Mouse (Mus musculus) mature B cell (primary cell): ENCODE measurements at regions not wholly inside any gene's neighbourhood (a gene's known extent, or its start where the extent isn't known, plus 50 kb on each side); places are given as distances from the start of the nearest gene placed in this dataset.

Source experiments
- in situ Hi-C: fragments of 300-500 bp; cut with MboI; formaldehyde crosslinking; loops from 2 replicates; pipeline ENCODE4 v1.14.3; 2019

GRCm38 (mm10) chr2:101206637-101207036, 417.9 kb upstream of the Rag2 start:
- in situ Hi-C loops, result no loop called here

DNA sequence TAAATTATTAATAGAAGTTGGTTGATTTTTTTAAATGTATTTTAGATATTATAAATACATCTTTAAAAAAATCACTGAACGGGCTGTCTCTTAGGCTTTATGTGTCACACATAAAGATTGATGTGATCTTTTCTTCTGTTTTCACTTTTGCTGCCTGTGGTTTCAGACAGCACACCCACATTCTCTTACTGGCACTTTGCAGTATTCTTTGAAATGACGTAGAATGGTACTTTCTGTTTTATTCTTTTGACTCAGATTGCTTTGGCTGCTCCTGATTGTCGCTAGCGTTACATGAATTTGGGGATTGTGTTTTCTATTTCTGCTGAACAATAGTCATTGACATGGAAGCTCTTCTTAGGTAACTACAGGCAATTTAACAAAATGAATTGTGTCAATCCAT, 415.4 kb upstream of the Rag2 start:
- in situ Hi-C loops, result no loop called here

- in situ Hi-C loops, result no loop called here
Observed at GRCm38 (mm10) chr2:101220759-101221158, 403.8 kb upstream of the Rag2 start.

- in situ Hi-C loops, result no loop called here
Observed at GRCm38 (mm10) chr2:101242983-101243382, 381.5 kb upstream of the Rag2 start.

DNA sequence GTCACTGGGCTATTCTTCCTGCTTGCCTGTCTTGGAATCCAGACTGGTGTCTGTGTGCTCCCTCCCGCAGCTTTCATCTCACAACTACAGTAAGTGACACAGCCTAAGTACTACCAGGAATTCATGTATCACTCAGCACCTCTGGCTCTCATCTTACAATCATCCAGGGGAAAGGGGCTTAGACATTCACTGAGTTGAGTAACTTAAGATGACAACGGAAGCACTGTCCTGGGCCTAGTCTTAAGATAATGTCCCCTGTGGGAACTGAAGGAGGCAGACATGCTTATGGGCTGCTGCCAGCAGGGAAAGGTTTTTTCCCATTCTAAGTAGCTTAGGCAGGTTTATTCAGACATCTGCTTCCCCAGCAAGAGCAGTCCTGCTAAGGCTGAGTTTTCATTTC, 377.4 kb upstream of the Rag2 start:
- in situ Hi-C loops, result no loop called here

- in situ Hi-C loops, result no loop called here
Observed at GRCm38 (mm10) chr2:101252228-101252627, 372.3 kb upstream of the Rag2 start.

GRCm38 (mm10) chr2:101256464-101256863, 368.1 kb upstream of the Rag2 start:
- in situ Hi-C loops, result no loop called here

- in situ Hi-C loops, result no loop called here
Observed at GRCm38 (mm10) chr2:101263934-101264333, 360.6 kb upstream of the Rag2 start.

DNA sequence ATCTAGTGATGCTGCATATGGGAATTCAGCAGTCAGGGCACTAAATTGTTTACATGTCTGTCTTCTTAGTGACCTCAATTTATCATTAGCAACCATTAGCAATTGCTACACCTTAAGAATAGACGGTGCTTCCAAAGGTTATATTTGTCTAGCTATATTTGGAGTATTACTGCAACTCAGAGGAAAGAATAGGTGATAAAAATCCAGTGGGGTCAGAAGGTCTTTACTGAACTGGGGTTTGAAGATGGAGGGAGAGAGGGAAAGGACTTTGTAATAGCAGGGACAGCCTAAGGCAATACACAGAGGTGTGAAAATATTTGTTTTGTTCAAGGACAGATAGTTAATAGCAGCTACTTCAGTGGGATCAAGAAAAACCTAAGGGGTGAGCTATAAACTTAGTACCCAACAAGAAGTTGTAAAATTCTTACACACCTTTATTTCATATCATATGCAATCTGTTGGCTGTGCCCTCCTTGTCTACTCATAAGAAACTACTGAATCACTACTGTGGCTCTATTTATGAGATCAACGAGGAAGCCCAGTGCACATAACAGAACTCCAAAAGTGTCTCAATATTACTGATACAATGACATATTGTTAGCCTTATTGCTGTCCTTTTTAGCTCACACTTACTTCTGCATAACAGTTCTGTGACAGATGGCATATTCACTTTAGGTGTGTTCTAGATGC, 357.7 kb upstream of the Rag2 start:
- in situ Hi-C loops, result no loop called here

DNA sequence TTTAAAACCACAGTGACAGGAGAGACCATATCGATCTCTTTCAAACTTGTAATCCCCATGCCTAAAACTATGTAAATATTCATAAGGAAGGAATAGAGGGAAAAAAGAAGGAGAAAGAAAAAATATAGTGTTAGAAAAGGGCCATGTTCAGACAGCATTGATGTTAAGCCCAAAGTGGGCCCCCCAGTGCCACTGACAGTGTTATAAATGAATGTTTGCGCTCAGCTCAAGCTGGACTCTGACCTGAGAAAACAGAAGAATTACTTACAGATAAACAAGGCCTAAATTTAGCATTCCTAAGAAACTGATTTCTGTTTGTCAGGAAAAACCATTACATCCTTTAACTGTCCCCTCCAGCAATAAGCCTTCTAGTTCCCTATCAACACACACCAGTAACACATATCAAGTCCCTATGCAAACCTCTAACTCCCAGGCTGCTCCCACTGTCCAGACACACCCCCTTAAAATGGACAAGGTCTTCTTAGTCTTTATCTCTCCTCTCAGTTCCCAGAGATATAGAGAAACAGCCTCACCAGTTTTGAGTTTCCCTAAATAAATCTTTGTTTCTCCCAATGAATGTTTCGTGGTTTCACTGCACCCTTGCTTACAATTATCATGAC, 350.4 kb upstream of the Rag2 start:
- in situ Hi-C loops, result no loop called here

DNA sequence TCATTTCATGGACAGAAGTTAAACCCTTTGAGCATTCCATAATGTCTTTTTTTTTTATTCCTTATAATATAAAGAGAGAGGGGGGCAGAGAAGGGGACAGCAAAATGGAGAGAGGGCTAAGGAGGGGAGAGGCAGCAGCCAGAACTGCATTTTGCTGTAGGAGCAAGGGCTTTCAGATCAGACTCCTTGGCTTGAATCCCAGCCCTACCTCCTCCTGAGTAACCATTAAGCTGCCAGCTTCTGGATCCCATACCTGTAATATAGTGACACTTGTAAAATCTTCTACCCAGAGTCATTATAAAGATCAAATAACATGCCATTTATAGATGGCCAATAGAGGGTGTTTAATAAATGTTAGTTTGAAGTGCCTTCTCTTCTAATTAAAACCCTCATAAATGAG, 339.6 kb upstream of the Rag2 start:
- in situ Hi-C loops, result no loop called here

- in situ Hi-C loops, result no loop called here
Observed at GRCm38 (mm10) chr2:101288119-101288518, 336.4 kb upstream of the Rag2 start.

- in situ Hi-C loops, result no loop called here
Observed at GRCm38 (mm10) chr2:101289168-101289567, 335.4 kb upstream of the Rag2 start.

- in situ Hi-C loops, result no loop called here
Observed at GRCm38 (mm10) chr2:101290738-101291137, 333.8 kb upstream of the Rag2 start.

DNA sequence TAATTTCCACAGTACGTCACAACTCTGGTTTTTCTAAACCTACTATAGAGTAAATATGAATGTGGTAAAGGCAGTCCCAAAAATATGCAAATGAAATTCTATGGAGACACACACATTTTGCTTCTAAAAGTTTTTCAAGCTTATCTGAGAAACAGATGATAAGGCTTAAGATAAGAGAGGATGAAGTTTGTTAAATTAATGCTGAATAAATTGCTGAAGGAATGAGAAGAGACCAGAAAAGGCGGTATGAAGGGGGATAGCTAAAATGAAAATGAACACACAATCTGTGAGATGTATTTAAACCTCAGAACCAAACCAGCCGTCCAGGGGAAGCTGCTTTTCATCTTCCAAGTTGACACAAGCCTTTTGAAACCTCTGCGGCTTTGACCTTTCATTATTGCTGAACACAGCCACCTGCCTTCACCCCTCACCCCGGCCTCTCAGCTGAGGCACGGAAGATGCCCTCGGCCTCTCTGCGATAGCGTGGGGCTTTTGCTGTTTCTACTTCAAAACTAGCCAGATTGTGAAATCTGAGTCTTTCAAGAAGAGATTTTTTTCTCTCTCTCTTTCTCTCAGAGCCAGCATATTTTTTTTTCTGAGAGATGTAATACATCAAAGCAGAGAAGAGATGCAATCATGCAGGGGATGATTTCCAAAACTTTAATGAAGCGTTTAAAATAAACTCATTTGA, 328.7 kb upstream of the Rag2 start:
- in situ Hi-C loops, result no loop called here

DNA sequence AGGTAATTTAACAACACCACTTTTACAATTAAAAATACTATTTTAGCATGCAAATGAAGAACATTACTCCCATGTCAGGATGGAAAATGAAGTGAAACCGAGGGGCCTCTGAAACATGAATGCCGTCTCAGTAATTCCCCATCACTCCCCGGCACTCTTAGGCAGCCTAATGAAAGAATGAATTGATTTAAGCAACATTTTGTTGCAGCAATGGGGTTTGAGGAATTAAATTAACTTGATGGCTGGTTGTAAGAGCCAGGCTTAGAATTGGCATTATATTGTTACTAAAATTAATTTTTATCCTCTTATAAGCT, 328.2 kb upstream of the Rag2 start:
- in situ Hi-C loops, result no loop called here

GRCm38 (mm10) chr2:101296778-101297177, 327.7 kb upstream of the Rag2 start:
- in situ Hi-C loops, result no loop called here

GRCm38 (mm10) chr2:101299126-101299525, 325.4 kb upstream of the Rag2 start:
- in situ Hi-C loops, result no loop called here

- in situ Hi-C loops, result no loop called here
Observed at GRCm38 (mm10) chr2:101300106-101300505, 324.4 kb upstream of the Rag2 start.

GRCm38 (mm10) chr2:101321286-101321914, 303.1 kb upstream of the Rag2 start:
- in situ Hi-C loops, result no loop called here

GRCm38 (mm10) chr2:101356709-101357108, 267.8 kb upstream of the Rag2 start:
- in situ Hi-C loops, result no loop called here

DNA sequence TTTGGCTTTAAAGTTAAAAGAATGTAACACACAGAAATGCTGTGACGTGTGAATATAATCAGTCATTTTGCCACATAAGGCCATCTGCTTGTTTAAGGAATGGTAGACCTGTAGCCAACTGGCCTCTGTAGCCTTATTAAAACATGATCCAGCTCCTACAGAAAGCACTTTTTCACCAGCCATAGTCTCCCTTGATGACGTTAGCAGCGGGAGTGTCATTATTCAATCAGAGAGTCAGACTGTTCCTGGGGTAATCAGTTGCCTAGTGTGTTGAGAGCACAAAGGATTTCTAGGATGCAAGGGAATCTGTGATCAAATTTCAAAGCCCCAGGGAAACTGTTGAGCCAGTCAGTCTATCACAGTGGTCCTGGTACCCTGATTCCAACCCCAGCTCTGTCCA, 260.3 kb upstream of the Rag2 start:
- in situ Hi-C loops, result no loop called here

DNA sequence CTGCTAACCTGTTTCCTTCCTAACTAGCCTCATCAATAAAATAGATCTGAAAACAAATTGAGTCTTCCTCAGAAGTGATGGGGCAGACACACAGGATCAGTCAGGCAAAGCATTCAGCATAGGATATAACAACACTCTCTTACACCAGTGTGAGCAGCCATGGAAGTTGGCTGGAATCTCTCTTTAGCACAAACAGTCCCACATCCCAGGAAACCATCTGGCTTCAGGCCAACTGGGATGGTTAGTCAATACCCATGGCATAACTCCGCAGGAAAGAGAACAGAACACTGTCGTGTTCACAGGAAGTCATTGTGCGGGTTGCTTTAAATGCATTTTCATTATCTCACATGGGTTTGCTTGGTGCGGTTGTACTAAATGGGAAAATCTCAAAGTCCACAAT, 256.2 kb upstream of the Rag2 start:
- in situ Hi-C loops, result no loop called here
